Mouse (Mus musculus) olfactory bulb, adult 2 months (tissue): ENCODE data around the gene Rfc5. TPM values are rescaled to one million over a fixed set of nuclear protein-coding genes. Genes with fewer than 3 reads are reported as not detected.
"Not testable (repeated sequence)": the region's sequence is repeated elsewhere in the genome, so short reads cannot be mapped to it uniquely, and the experiment has no call there.

Experiments used
- H3K27ac ChIP-seq: fragments of 200-500 bp; 2 replicates; pipeline ENCODE4 v1.5.1; 2012; ENCODE audit warnings: low read depth, low read length; ENCODE audit not compliant: insufficient read depth
- H3K4me1 ChIP-seq: fragments of 200-500 bp; 2 replicates; pipeline ENCODE4 v1.6.1; 2012; ENCODE audit warnings: low read length; ENCODE audit not compliant: control insufficient read depth, insufficient read depth
- H3K4me3 ChIP-seq: fragments of 200-500 bp; 2 replicates; pipeline ENCODE4 v1.5.1; 2012; ENCODE audit warnings: mild to moderate bottlenecking, low read depth, low read length, moderate library complexity; ENCODE audit not compliant: insufficient read depth
- CTCF ChIP-seq: fragments of 200-500 bp; IDR thresholded peaks from 2 replicates; pipeline ENCODE4 v1.5.1; 2012; ENCODE audit warnings: low read depth, mild to moderate bottlenecking, low read length, moderate library complexity; ENCODE audit not compliant: insufficient read depth
- POLR2A ChIP-seq: fragments of 200-500 bp; IDR thresholded peaks from 2 replicates; pipeline ENCODE4 v1.6.1; 2012; ENCODE audit warnings: mild to moderate bottlenecking, low read depth, low read length, moderate library complexity; ENCODE audit not compliant: insufficient read depth
- WGBS: fragments of 180-500 bp; shearing (Covaris S2); methylation state at CpG from one replicate; pipeline ENCODE4 v1.1.7; 2018; 5-methylcytosine and 5-hydroxymethylcytosine counted together
- polyA plus RNA-seq: library from polyadenylated mRNA; stranded (reverse); fragments of >200 nt; gene quantifications from 2 replicates; pipeline ENCODE4 v1.2.4, GENCODE M21; 2012; ENCODE audit warnings: low replicate concordance; ENCODE audit not compliant: missing spikeins, insufficient read depth, insufficient read length

Gene Rfc5
- polyA plus RNA-seq, 1 experiment: not detected

DNA sequence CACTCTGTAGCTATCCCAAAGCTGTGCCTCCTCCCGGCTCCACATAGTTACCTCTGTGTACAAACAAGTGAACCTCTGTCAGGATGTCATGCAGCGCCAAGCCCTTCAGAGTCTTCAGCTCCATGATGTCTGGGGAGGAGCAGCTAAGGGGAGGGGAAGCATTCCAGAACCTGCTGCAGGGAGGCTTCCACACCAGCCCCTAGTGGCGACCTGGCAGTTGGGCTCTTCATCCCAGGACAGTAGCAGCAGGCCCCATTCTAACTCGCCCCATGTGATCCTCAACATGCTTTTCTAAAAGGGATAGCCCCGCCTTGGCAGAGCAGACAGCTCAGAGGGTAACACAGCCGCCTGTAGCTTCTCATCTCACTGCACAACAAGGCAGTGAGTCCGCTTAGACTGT lies 7.1 kb downstream of the Rfc5 start:
- H3K4me3 ChIP-seq: no peak overlapping the region
- no peak for TF ChIP-seq CTCF
- no peak for TF ChIP-seq POLR2A
- no peak overlapping the region for H3K27ac ChIP-seq
- H3K4me1 ChIP-seq: peaks cover 12% of the 10 kb centered on the region; the same call in 1 of the 2 replicates
- WGBS: 87% methylated on average over 7 of the region's 7 CpGs

DNA sequence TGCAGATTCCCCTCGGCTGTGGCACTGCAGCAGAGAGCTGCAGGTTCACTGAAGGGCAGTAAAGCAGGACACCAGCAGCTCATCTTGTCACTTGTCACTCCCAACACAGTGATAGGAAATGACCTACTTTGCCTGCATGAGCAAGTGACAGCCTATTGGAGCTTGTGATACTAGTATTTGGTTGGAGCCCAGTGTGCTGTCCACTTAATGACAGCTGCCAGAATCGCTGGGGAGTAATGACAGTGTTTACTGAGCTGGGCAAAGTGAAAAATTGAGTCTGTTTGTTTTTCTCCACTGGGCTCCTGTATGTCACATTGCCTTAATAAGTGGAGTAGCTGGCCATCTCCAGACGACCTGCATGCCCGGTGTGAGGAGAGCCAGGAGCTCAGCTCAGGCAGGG lies 8.6 kb downstream of the Rfc5 start:
- WGBS: 56% methylated on average over 4 of the region's 4 CpGs
- Histone ChIP-seq H3K4me3 (no peak overlapping the region), H3K27ac (no peak overlapping the region), H3K4me1 (peaks cover 24% of the 10 kb centered on the region)
- TF ChIP-seq CTCF (no peak), POLR2A (no peak)

DNA sequence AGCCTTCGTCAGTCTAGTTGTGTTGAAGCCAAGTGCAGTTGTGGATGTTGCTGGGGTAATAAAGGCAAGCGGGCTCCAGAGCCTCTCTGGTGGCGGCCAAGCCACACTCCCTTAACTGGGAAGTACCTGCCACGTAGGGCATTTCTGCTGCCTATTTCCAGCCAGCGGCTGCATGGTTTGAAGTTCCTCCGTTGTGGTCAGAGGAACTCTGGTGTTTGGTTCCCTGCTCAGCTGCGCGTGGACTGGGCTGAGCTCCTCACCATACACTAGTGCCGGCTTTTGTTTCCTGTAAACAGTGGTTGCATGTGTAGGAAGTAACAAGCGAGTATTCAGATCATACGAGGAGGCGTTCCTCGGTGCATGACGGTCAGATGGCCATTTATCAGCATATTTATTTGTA lies 11.1 kb downstream of the Rfc5 start:
- H3K4me3 ChIP-seq, H3K27ac ChIP-seq: not testable (repeated sequence)
- WGBS: 91% methylated on average over 14 of the region's 14 CpGs
- H3K4me1 ChIP-seq: peaks cover 32% of the 10 kb centered on the region

DNA sequence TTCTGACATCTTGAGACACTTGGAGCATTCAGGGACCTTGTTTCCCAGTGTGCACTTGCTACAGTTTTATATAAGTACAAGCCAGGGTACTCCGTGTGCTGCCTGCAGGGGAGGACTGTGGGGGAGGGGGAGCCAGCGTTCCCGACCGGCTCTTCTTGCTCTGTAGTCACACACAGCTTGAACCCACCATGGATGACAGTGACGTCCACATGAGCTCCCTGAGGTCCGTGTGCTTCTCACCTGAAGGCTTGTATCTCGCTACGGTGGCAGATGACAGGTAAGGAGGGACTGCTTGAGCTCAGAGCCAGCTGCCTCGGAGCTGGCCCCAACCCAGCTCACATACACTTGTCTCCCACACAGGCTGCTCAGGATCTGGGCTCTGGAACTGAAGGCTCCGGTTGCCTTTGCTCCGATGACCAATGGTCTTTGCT lies 12.5 kb downstream of the Rfc5 start:
- Histone ChIP-seq H3K4me1 (peaks cover 27% of the 10 kb centered on the region), H3K27ac (peak overlapping the region; percentile 62), H3K4me3 (no peak overlapping the region)
- TF ChIP-seq CTCF: no peak
- no peak for TF ChIP-seq POLR2A
- 44% methylated on average over 11 of the region's 11 CpGs for WGBS

DNA sequence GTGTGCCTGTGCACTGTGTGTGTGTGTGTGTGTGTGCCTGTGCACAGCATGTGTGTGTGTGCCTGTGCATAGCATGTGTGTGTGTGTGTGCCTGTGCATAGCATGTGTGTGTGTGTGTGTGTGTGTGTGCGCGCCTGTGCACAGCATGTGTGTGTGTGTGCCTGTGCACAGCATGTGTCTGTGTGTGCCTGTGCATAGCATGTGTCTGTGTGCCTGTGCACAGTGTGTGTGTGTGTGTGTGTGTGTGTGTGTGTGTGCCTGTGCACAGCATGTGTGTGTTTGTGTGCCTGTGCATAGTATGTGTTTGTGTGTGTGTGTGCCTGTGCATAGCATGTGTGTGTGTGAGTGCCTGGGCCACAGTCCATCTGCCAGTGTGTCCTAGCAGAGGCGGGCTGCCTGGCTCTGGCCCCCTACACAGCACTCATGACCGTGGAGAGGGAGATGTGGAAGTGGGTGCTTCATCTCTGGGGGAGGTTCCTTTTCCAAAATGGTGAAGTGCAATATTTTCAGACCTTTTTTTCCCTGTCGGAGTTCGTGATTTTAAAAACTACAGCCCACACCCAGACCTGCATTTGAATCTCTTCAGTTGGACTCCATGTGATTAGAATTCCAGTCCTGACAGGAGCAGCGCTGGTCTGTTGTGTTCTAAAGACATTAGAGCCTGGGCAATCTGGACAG lies 14.3 kb downstream of the Rfc5 start:
- TF ChIP-seq CTCF (no peak), POLR2A (no peak)
- 74% methylated on average over 7 of the region's 7 CpGs for WGBS
- Histone ChIP-seq H3K4me1 (peaks cover 20% of the 10 kb centered on the region), H3K4me3 (no peak overlapping the region), H3K27ac (no peak overlapping the region)

DNA sequence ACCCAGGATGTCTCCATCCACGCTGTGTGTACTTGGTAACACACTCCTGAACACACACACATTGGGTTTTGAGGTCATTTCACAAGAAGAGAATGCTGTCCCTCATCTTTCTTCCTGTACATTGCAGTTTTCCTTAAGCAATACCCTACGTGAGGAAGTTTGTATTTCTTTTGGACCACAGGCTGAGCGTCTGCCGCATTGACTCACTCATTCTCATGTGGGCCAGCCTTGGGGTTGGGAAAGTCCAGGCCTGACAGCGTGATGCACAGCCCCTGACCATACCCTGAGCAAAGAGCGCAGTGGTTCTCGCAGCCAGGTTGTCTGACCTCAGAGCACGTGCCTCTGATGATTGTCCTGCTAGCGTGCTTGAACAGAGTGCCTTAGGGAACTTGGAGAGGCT lies 15.4 kb downstream of the Rfc5 start:
- Histone ChIP-seq H3K4me1 (peaks cover 20% of the 10 kb centered on the region), H3K27ac (no peak overlapping the region), H3K4me3 (no peak overlapping the region)
- WGBS: 95% methylated on average over 9 of the region's 9 CpGs
- no peak for TF ChIP-seq CTCF

DNA sequence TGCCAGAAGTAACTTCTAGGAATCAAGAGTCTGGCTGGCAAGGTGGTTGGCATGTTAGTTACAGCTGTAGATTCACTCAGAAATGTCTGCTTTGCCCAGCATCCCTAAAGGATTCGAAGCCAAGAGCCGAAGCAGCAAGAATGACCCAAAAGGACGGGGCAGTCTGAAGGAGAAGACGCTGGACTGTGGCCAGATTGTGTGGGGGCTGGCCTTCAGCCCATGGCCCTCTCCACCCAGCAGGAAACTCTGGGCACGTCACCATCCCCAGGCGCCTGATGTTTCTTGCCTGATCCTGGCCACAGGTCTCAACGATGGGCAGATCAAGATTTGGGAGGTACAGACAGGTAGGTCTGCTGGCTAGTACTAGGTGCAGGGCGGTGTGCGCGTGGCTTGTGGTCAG lies 18.3 kb downstream of the Rfc5 start:
- Histone ChIP-seq H3K4me3 (no peak overlapping the region), H3K27ac (no peak overlapping the region), H3K4me1 (peaks cover 13% of the 10 kb centered on the region)
- WGBS: 55% methylated on average over 10 of the region's 10 CpGs
- TF ChIP-seq POLR2A (no peak), CTCF (no peak)

DNA sequence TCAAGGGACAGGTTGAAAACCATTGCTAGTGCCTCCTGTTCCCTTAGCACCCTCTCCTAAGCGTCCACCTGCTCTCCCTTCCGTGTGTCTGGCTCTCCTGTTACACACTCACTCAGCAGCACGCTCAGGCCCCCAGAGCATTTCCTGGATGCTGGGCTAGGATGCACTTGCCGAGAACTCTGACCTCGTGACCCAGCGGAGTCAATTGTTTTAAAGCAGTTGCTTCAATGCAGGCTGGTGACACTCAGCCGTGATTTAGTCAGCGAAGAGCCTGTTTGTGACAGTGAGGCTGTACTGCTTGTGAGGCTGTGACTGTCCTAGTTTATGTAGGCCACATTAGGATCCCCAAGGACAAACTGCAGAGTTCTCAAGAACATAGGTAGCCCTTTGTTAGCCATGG lies 21.6 kb downstream of the Rfc5 start:
- TF ChIP-seq CTCF (no peak), POLR2A (no peak)
- 75% methylated on average over 8 of the region's 8 CpGs for WGBS
- no peak overlapping the region for H3K4me3 ChIP-seq
- H3K27ac ChIP-seq: no peak overlapping the region
- H3K4me1 ChIP-seq: peaks cover 14% of the 10 kb centered on the region

DNA sequence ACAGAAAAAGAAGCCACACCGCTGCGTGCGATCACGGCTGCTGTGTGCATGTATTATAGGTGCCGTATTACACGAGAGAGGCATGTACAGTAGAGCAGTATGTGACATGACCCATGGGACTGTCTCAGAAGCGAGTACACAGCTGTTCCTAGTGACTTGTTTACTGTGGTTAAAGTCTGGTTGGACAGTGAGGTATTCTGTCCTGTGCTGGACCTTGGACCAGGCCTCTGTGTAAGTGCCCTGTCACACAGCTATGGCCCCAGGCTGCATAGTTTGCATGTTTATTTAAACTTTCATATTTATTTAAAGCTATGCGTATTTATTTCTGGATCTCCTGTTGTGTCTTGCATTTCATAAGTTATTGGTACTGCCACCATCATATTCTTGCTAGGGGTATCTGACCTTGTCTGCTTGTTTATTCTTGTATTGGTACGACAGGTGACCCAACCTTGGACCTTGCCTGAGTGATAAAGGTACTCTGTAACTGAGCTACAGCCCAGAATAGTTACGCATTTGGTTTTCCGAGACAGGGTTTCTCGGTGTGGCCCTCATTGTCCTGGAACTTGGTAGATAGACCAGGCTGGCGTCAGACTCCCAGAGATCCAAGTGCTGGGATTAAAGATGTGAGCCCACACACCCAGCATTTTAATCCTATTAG lies 22.8 kb downstream of the Rfc5 start:
- 88% methylated on average over 13 of the region's 13 CpGs for WGBS
- H3K27ac ChIP-seq: no peak overlapping the region

More for the DNA sequence above, 22.8 kb downstream of the Rfc5 start:
- Histone ChIP-seq H3K4me3 (no peak overlapping the region), H3K4me1 (peaks cover 19% of the 10 kb centered on the region)
- TF ChIP-seq CTCF (no peak), POLR2A (no peak)
